Mouse (Mus musculus) G1E (cell line): ENCODE measurements at regions not wholly inside any gene's neighbourhood (a gene's known extent, or its start where the extent isn't known, plus 50 kb on each side); places are given as distances from the start of the nearest gene placed in this dataset.

ENCODE experiments used
- CTCF ChIP-seq: IDR thresholded peaks from 2 replicates; pipeline ENCODE4 v1.5.1; 2012; ENCODE audit warnings: low read depth, low read length, inconsistent platforms, mixed read lengths
- GATA1 ChIP-seq: IDR thresholded peaks from 2 replicates; pipeline ENCODE4 v1.6.1; 2012; ENCODE audit warnings: borderline replicate concordance, low read length, inconsistent platforms, mixed read lengths

DNA sequence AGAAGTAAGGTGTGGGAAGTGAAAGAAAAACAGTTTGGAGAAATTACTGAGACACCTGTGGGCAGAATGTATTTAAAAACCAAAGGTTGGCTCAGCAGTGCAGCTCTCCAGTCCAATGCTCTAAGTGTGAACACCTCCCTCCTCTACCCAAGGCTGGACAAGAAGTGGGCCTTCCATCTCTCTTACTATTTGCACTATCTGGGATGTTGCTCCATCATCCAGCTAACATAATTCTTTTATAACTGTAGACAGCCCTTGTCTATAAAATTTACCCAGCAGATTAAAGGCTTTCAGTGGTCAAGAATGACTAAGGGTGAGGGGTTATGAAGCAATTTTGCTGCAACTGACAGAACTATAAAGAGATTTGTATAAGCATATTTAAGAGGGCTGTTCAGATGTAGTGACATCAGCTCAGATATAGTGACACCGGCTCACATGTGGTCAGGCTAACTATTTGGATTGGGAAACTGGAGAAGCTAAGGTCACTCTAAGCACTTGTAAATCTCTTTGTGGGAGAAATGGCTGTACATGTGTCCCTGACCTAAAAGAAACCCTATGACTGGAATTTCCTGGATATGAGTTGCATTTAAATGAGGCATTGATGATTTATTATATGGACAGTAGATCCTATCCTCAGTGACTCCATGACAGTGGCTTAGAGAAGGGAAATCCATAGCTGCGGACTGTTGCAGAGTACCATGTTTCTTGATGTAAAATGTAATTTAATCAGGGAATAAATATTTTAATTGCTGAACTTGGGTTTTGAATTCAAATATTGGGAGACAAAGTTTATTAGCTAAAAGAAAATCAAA lies 73.4 kb upstream of the Pfn2 start:
- TF ChIP-seq CTCF (no peak), GATA1 (no peak)
